Mouse (Mus musculus) natural killer cell, adult 2 months (primary cell): ENCODE measurements at regions not wholly inside any gene's neighbourhood (a gene's known extent, or its start where the extent isn't known, plus 50 kb on each side); places are given as distances from the start of the nearest gene placed in this dataset.

Source experiments
- DNase-seq, 2 experiments: peaks; one replicate each; pipeline ENCODE4 v3.0.0; 2022; ENCODE audit warnings: low spot score in 2 of 2

GRCm38 (mm10) chr10:38147421-38147820 is 674.2 kb downstream of the Rfpl4b start:
- no peak for DNase-seq

- no peak for DNase-seq
Observed at GRCm38 (mm10) chr10:38139196-38139595, 682.4 kb downstream of the Rfpl4b start.

GRCm38 (mm10) chr10:38121911-38122573 is 699.5 kb downstream of the Rfpl4b start:
- DNase-seq = no peak

- no peak for DNase-seq
Observed at GRCm38 (mm10) chr10:38118601-38119000, 703.0 kb downstream of the Rfpl4b start.

- no peak for DNase-seq
Observed at GRCm38 (mm10) chr10:38116516-38116915, 705.1 kb downstream of the Rfpl4b start.

- DNase-seq = no peak
Observed at GRCm38 (mm10) chr10:38114194-38114593, 707.4 kb downstream of the Rfpl4b start.

- no peak for DNase-seq
Observed at GRCm38 (mm10) chr10:38108591-38108990, 713.0 kb downstream of the Rfpl4b start.

GRCm38 (mm10) chr10:38103570-38103969 is 718.0 kb downstream of the Rfpl4b start:
- DNase-seq = no peak

GRCm38 (mm10) chr10:38078521-38078920 is 743.1 kb downstream of the Rfpl4b start:
- DNase-seq = no peak

- DNase-seq = no peak
Observed at GRCm38 (mm10) chr10:38072394-38072793, 749.2 kb downstream of the Rfpl4b start.

- no peak for DNase-seq
Observed at GRCm38 (mm10) chr10:38059050-38059449, 762.5 kb downstream of the Rfpl4b start.

GRCm38 (mm10) chr10:38010452-38010851 is 811.1 kb downstream of the Rfpl4b start:
- no peak for DNase-seq

- no peak for DNase-seq
Observed at GRCm38 (mm10) chr10:37995691-37996445, 825.7 kb downstream of the Rfpl4b start.

- no peak for DNase-seq
Observed at GRCm38 (mm10) chr10:37988297-37989263, 833.0 kb downstream of the Rfpl4b start.

GRCm38 (mm10) chr10:37978899-37979539 is 840.3 kb upstream of the Marcks start:
- DNase-seq = no peak

- no peak for DNase-seq
Observed at GRCm38 (mm10) chr10:37960051-37960450, 821.3 kb upstream of the Marcks start.

- no peak for DNase-seq
Observed at GRCm38 (mm10) chr10:37914780-37915179, 776.1 kb upstream of the Marcks start.

GRCm38 (mm10) chr10:37911669-37912068 is 772.9 kb upstream of the Marcks start:
- no peak for DNase-seq

GRCm38 (mm10) chr10:37908276-37908675 is 769.6 kb upstream of the Marcks start:
- no peak for DNase-seq

- no peak for DNase-seq
Observed at GRCm38 (mm10) chr10:37907731-37908130, 769.0 kb upstream of the Marcks start.

- DNase-seq = no peak
Observed at GRCm38 (mm10) chr10:37887961-37888360, 749.2 kb upstream of the Marcks start.

GRCm38 (mm10) chr10:37880841-37881240 is 742.1 kb upstream of the Marcks start:
- no peak for DNase-seq
